Mouse (Mus musculus) CD4-positive, CD25-positive, alpha-beta regulatory T cell, adult 4 months (primary cell): ENCODE results near the gene Pcgf2. TPM values are rescaled to one million over a fixed set of nuclear protein-coding genes. Genes with fewer than 3 reads are reported as not detected.
A peak's percentile ranks its signal among the peaks of the same experiment; 100 is the strongest.

Experiments
- ATAC-seq: one replicate; pipeline ENCODE4 v1.8.0; 2017
- polyA plus RNA-seq, 2 experiments: library from polyadenylated mRNA; unstranded; fragments of 100-300 nt; shearing (Covaris generic); gene quantifications; one replicate each; pipeline ENCODE4 v1.2.1; 2017

The Pcgf2 gene
- polyA plus RNA-seq, 2 experiments from 2014 or later, result 2.9 to 4.6 TPM

- ATAC-seq, result no peak
Measured at GRCm38 (mm10) chr11:97695712-97696401, 4.4 kb downstream of the Pcgf2 start.

GRCm38 (mm10) chr11:97694921-97695711 lies 5.2 kb downstream of the Pcgf2 start:
- ATAC-seq, result no peak

GRCm38 (mm10) chr11:97694435-97694834 lies 5.9 kb downstream of the Pcgf2 start:
- ATAC-seq, result no peak

- ATAC-seq, result no peak
Measured at GRCm38 (mm10) chr11:97689861-97690260, 10.4 kb downstream of the Pcgf2 start.

- no peak for ATAC-seq
Measured at GRCm38 (mm10) chr11:97687061-97687460, 13.2 kb downstream of the Pcgf2 start.

- ATAC-seq, result no peak
Measured at GRCm38 (mm10) chr11:97686322-97686908, 13.9 kb downstream of the Pcgf2 start.

- ATAC-seq, result peak; percentile 62
Measured at GRCm38 (mm10) chr11:97685613-97686321, 14.5 kb downstream of the Pcgf2 start, which contains the start of gene Cisd3. Cisd3 (plus strand) TSS chr11:97685826.

GRCm38 (mm10) chr11:97684766-97685165 lies 15.5 kb downstream of the Pcgf2 start:
- ATAC-seq, result no peak

GRCm38 (mm10) chr11:97684063-97684680 lies 16.1 kb downstream of the Pcgf2 start:
- ATAC-seq, result peak; percentile 85

- ATAC-seq, result no peak
Measured at GRCm38 (mm10) chr11:97682504-97683055, 17.7 kb downstream of the Pcgf2 start.

GRCm38 (mm10) chr11:97680430-97680829 lies 19.9 kb downstream of the Pcgf2 start:
- no peak for ATAC-seq

- no peak for ATAC-seq
Measured at GRCm38 (mm10) chr11:97678301-97678700, 22.0 kb downstream of the Pcgf2 start.

- ATAC-seq, result no peak
Measured at GRCm38 (mm10) chr11:97677842-97678241, 22.5 kb downstream of the Pcgf2 start.

- no peak for ATAC-seq
Measured at GRCm38 (mm10) chr11:97677381-97677780, 22.9 kb downstream of the Pcgf2 start.

- ATAC-seq, result no peak
Measured at GRCm38 (mm10) chr11:97676050-97676754, 24.1 kb downstream of the Pcgf2 start.

GRCm38 (mm10) chr11:97673148-97673547 lies 27.1 kb downstream of the Pcgf2 start:
- ATAC-seq, result no peak

- no peak for ATAC-seq
Measured at GRCm38 (mm10) chr11:97671177-97671527, 29.1 kb downstream of the Pcgf2 start.

GRCm38 (mm10) chr11:97670234-97671176 lies 29.8 kb downstream of the Pcgf2 start:
- ATAC-seq, result no peak

- no peak for ATAC-seq
Measured at GRCm38 (mm10) chr11:97669829-97670228, 30.5 kb downstream of the Pcgf2 start.

- no peak for ATAC-seq
Measured at GRCm38 (mm10) chr11:97669268-97669667, 31.0 kb downstream of the Pcgf2 start.
